Mouse (Mus musculus): ENCODE measurements around the gene Rgl3. TPM values are rescaled to one million over a fixed set of nuclear protein-coding genes. Genes with fewer than 3 reads are reported as not detected.

Gene Rgl3
- polyA plus RNA-seq, 1 experiment from 2014 or later: 1.3 TPM

- H3K4me1 ChIP-seq (ENCODE audit: control insufficient read depth, insufficient read depth, low read length): no peaks in the 10 kb centered on the region
- H3K9ac ChIP-seq (ENCODE audit: low read depth, low read length): no peak overlapping the region
- H3K27me3 ChIP-seq (replicated peaks; ENCODE audit: control insufficient read depth, insufficient read depth, low read length): no peaks in the 10 kb centered on the region
- DNase-seq (ENCODE audit: low spot score): no peak
- no peak for ATAC-seq (ENCODE audit: low read depth)
- no peaks in the 10 kb centered on the region for H3K36me3 ChIP-seq (ENCODE audit: control insufficient read depth, insufficient read depth, low read length)
- 89% methylated on average over 4 of the region's 4 CpGs for WGBS
- no peak overlapping the region for H3K27ac ChIP-seq (replicated peaks; ENCODE audit: low read depth, low read length)
- H3K9me3 ChIP-seq (ENCODE audit: control insufficient read depth, low read length): no peaks in the 10 kb centered on the region
- H3K4me3 ChIP-seq (ENCODE audit: low read depth, low read length): no peak overlapping the region
- H3K4me2 ChIP-seq (ENCODE audit: low read depth, low read length): no peak overlapping the region
Observed at GRCm38 (mm10) chr9:21969304-21969703, 19.9 kb downstream of the Rgl3 start.

GRCm38 (mm10) chr9:21968883-21969282 lies 20.4 kb downstream of the Rgl3 start:
- Histone ChIP-seq H3K4me3 (ENCODE audit: low read depth, low read length) (no peak overlapping the region), H3K9ac (ENCODE audit: low read depth, low read length) (no peak overlapping the region), H3K9me3 (ENCODE audit: control insufficient read depth, low read length) (no peaks in the 10 kb centered on the region), H3K36me3 (ENCODE audit: control insufficient read depth, insufficient read depth, low read length) (no peaks in the 10 kb centered on the region), H3K27me3 (replicated peaks; ENCODE audit: control insufficient read depth, insufficient read depth, low read length) (0 out of 2 replicates have a peak, but pooled peaks cover 2% of the 10 kb centered on the region), H3K4me1 (ENCODE audit: control insufficient read depth, insufficient read depth, low read length) (no peaks in the 10 kb centered on the region), H3K4me2 (ENCODE audit: low read depth, low read length) (no peak overlapping the region), H3K27ac (replicated peaks; ENCODE audit: low read depth, low read length) (no peak overlapping the region)
- WGBS: 58% methylated on average over 6 of the region's 6 CpGs
- ATAC-seq (ENCODE audit: low read depth) (no peak), DNase-seq (ENCODE audit: low spot score) (no peak)

GRCm38 (mm10) chr9:21963417-21963816 lies 25.8 kb downstream of the Rgl3 start, which contains the start of gene Epor:
Epor (minus strand) TSS chr9:21963506.
- 18% methylated on average over 5 of the region's 8 CpGs for WGBS
- peak within 1 kb of the TSS; percentile 91 for H3K4me2 ChIP-seq (ENCODE audit: low read depth, low read length)
- ATAC-seq (ENCODE audit: low read depth) (0 out of 2 replicates have a peak, but pooled peaks have one; percentile 19), DNase-seq (ENCODE audit: low spot score) (peak; percentile 56)
- peak within 1 kb of the TSS; percentile 51 for H3K4me3 ChIP-seq (ENCODE audit: low read depth, low read length)
- H3K9me3 ChIP-seq (ENCODE audit: control insufficient read depth, low read length): no peaks in the 10 kb centered on the region
- peaks cover 8% of the 10 kb centered on the region for H3K4me1 ChIP-seq (ENCODE audit: control insufficient read depth, insufficient read depth, low read length)
- H3K9ac ChIP-seq (ENCODE audit: low read depth, low read length): peak within 1 kb of the TSS; percentile 55
- H3K27ac ChIP-seq (replicated peaks; ENCODE audit: low read depth, low read length): no peak within 1 kb of the TSS
- H3K27me3 ChIP-seq (replicated peaks; ENCODE audit: control insufficient read depth, insufficient read depth, low read length): peaks cover 48% of the 10 kb centered on the region
- no peaks in the 10 kb centered on the region for H3K36me3 ChIP-seq (ENCODE audit: control insufficient read depth, insufficient read depth, low read length)

GRCm38 (mm10) chr9:21962416-21963059 lies 26.7 kb downstream of the Rgl3 start:
- Histone ChIP-seq H3K9ac (ENCODE audit: low read depth, low read length) (peak overlapping the region; percentile 55), H3K9me3 (ENCODE audit: control insufficient read depth, low read length) (no peaks in the 10 kb centered on the region), H3K36me3 (ENCODE audit: control insufficient read depth, insufficient read depth, low read length) (no peaks in the 10 kb centered on the region), H3K4me1 (ENCODE audit: control insufficient read depth, insufficient read depth, low read length) (peaks cover 8% of the 10 kb centered on the region), H3K27ac (replicated peaks; ENCODE audit: low read depth, low read length) (no peak overlapping the region), H3K27me3 (replicated peaks; ENCODE audit: control insufficient read depth, insufficient read depth, low read length) (peaks cover 48% of the 10 kb centered on the region), H3K4me3 (ENCODE audit: low read depth, low read length) (peak overlapping the region; percentile 51), H3K4me2 (ENCODE audit: low read depth, low read length) (peak overlapping the region; percentile 91)
- DNase-seq (ENCODE audit: low spot score): peak; percentile 88
- peak; percentile 86 for ATAC-seq (ENCODE audit: low read depth)
- 2% methylated on average over 27 of the region's 34 CpGs for WGBS

- Histone ChIP-seq H3K27me3 (replicated peaks; ENCODE audit: control insufficient read depth, insufficient read depth, low read length) (peaks cover 48% of the 10 kb centered on the region), H3K4me2 (ENCODE audit: low read depth, low read length) (peak overlapping the region; percentile 91), H3K9ac (ENCODE audit: low read depth, low read length) (peak overlapping the region; percentile 55), H3K4me1 (ENCODE audit: control insufficient read depth, insufficient read depth, low read length) (peaks cover 8% of the 10 kb centered on the region), H3K4me3 (ENCODE audit: low read depth, low read length) (peak overlapping the region; percentile 51), H3K27ac (replicated peaks; ENCODE audit: low read depth, low read length) (no peak overlapping the region), H3K36me3 (ENCODE audit: control insufficient read depth, insufficient read depth, low read length) (no peaks in the 10 kb centered on the region), H3K9me3 (ENCODE audit: control insufficient read depth, low read length) (no peaks in the 10 kb centered on the region)
- DNase-seq (ENCODE audit: low spot score) (no peak), ATAC-seq (ENCODE audit: low read depth) (no peak)
- WGBS: 2% methylated on average over 13 of the region's 15 CpGs
Observed at GRCm38 (mm10) chr9:21962010-21962409, 27.2 kb downstream of the Rgl3 start.

- Histone ChIP-seq H3K4me3 (ENCODE audit: low read depth, low read length) (peak overlapping the region; percentile 51), H3K27me3 (replicated peaks; ENCODE audit: control insufficient read depth, insufficient read depth, low read length) (peaks cover 48% of the 10 kb centered on the region), H3K4me2 (ENCODE audit: low read depth, low read length) (peak overlapping the region; percentile 91), H3K9me3 (ENCODE audit: control insufficient read depth, low read length) (no peaks in the 10 kb centered on the region), H3K9ac (ENCODE audit: low read depth, low read length) (peak overlapping the region; percentile 14; the same call in 1 of the 2 replicates), H3K4me1 (ENCODE audit: control insufficient read depth, insufficient read depth, low read length) (peaks cover 10% of the 10 kb centered on the region), H3K36me3 (ENCODE audit: control insufficient read depth, insufficient read depth, low read length) (no peaks in the 10 kb centered on the region), H3K27ac (replicated peaks; ENCODE audit: low read depth, low read length) (no peak overlapping the region)
- ATAC-seq (ENCODE audit: low read depth): no peak
- no peak for DNase-seq (ENCODE audit: low spot score)
- WGBS: 2% methylated on average over 28 of the region's 35 CpGs
Observed at GRCm38 (mm10) chr9:21961366-21961980, 27.8 kb downstream of the Rgl3 start.

GRCm38 (mm10) chr9:21960558-21961208 lies 28.6 kb downstream of the Rgl3 start:
- no peaks in the 10 kb centered on the region for H3K36me3 ChIP-seq (ENCODE audit: control insufficient read depth, insufficient read depth, low read length)
- peaks cover 13% of the 10 kb centered on the region for H3K4me1 ChIP-seq (ENCODE audit: control insufficient read depth, insufficient read depth, low read length)
- WGBS: 10% methylated on average over 26 of the region's 26 CpGs
- H3K9ac ChIP-seq (ENCODE audit: low read depth, low read length): no peak overlapping the region
- no peak for DNase-seq (ENCODE audit: low spot score)
- no peak overlapping the region for H3K27ac ChIP-seq (replicated peaks; ENCODE audit: low read depth, low read length)
- no peaks in the 10 kb centered on the region for H3K9me3 ChIP-seq (ENCODE audit: control insufficient read depth, low read length)
- H3K4me2 ChIP-seq (ENCODE audit: low read depth, low read length): no peak overlapping the region
- no peak for ATAC-seq (ENCODE audit: low read depth)
- peaks cover 48% of the 10 kb centered on the region for H3K27me3 ChIP-seq (replicated peaks; ENCODE audit: control insufficient read depth, insufficient read depth, low read length)
- no peak overlapping the region for H3K4me3 ChIP-seq (ENCODE audit: low read depth, low read length)

- no peaks in the 10 kb centered on the region for H3K9me3 ChIP-seq (ENCODE audit: control insufficient read depth, low read length)
- no peak overlapping the region for H3K27ac ChIP-seq (replicated peaks; ENCODE audit: low read depth, low read length)
- H3K9ac ChIP-seq (ENCODE audit: low read depth, low read length): no peak overlapping the region
- peaks cover 48% of the 10 kb centered on the region for H3K27me3 ChIP-seq (replicated peaks; ENCODE audit: control insufficient read depth, insufficient read depth, low read length)
- no peaks in the 10 kb centered on the region for H3K36me3 ChIP-seq (ENCODE audit: control insufficient read depth, insufficient read depth, low read length)
- H3K4me1 ChIP-seq (ENCODE audit: control insufficient read depth, insufficient read depth, low read length): peaks cover 13% of the 10 kb centered on the region
- H3K4me3 ChIP-seq (ENCODE audit: low read depth, low read length): no peak overlapping the region
- DNase-seq (ENCODE audit: low spot score) (no peak), ATAC-seq (ENCODE audit: low read depth) (no peak)
- 52% methylated on average over 9 of the region's 9 CpGs for WGBS
- H3K4me2 ChIP-seq (ENCODE audit: low read depth, low read length): no peak overlapping the region
Observed at GRCm38 (mm10) chr9:21960135-21960534, 29.1 kb downstream of the Rgl3 start.

Measured in embryonic facial prominence, embryonic 14.5 days (tissue).